Mouse (Mus musculus) olfactory bulb, adult 2 months (tissue): Measurements from ENCODE around the gene Macrod1.

ENCODE experiments used
- CTCF ChIP-seq: fragments of 200-500 bp; IDR thresholded peaks from 2 replicates; pipeline ENCODE4 v1.5.1; 2012; ENCODE audit warnings: low read depth, mild to moderate bottlenecking, low read length, moderate library complexity; ENCODE audit not compliant: insufficient read depth
- POLR2A ChIP-seq: fragments of 200-500 bp; IDR thresholded peaks from 2 replicates; pipeline ENCODE4 v1.6.1; 2012; ENCODE audit warnings: mild to moderate bottlenecking, low read depth, low read length, moderate library complexity; ENCODE audit not compliant: insufficient read depth

DNA sequence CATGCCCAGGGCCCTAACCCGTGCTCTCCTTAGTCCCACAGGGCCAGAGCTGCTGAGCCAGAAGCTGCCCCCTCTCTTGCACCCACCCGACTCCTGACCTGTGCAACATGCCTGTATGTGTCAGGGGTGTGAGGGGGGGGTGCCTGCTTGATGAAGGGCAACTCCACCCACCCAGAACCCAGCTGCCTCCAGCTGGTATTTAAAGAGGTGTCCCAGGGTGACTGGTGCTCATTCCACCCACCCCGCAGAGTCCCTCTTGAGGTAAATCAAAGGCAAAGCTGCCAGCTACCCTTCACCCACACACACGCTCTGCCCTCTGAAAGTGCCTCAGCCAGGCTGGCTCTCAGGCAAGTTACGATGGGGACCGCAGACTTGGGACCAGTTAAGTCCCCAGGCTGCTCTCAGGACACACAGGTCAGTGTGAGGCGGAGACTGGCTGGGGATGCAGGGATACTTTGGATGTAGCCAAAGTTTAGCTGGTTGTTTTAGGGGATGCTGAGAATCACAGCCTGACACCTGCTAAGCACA lies 92.6 kb downstream of the Macrod1 start:
- TF ChIP-seq POLR2A (no peak), CTCF (no peak)
